Mouse (Mus musculus): ENCODE measurements around the gene Zfp850.

- TF ChIP-seq CTCF (IDR thresholded peaks at IDR 0.05; ENCODE audit: borderline replicate concordance, insufficient read depth, low read depth, low read length) (no peak), POLR2A (IDR thresholded peaks at IDR 0.05; ENCODE audit: borderline replicate concordance, insufficient read depth, low read length) (peak; percentile 84; the same call in 1 of the 2 replicates)
Measured at GRCm38 (mm10) chr7:27978683-27979528, 35.0 kb downstream of the Zfp850 start, which contains the start of gene Zfp780b.
